Mouse (Mus musculus): ENCODE data around the gene Pam16. TPM values are rescaled to one million over a fixed set of nuclear protein-coding genes. Genes with fewer than 3 reads are reported as not detected.
A peak's percentile ranks its signal among the peaks of the same experiment; 100 is the strongest.

The Pam16 gene
- polyA plus RNA-seq, 1 experiment from 2014 or later, result 91.4 TPM

GRCm38 (mm10) chr16:4633661-4634060 lies 8.9 kb upstream of the Pam16 start:
- Histone ChIP-seq H3K4me2 (ENCODE audit: low read depth, low read length, severe bottlenecking) (no peak overlapping the region), H3K9me3 (ENCODE audit: control insufficient read depth, low read length) (no peaks in the 10 kb centered on the region), H3K4me1 (replicated peaks; ENCODE audit: control insufficient read depth, insufficient read depth, low read length) (no peaks in the 10 kb centered on the region), H3K36me3 (ENCODE audit: control insufficient read depth, insufficient read depth, low read length) (no peaks in the 10 kb centered on the region), H3K9ac (ENCODE audit: low read length) (no peak overlapping the region), H3K4me3 (ENCODE audit: low read depth, low read length) (no peak overlapping the region), H3K27ac (ENCODE audit: low read depth, low read length) (no peak overlapping the region), H3K27me3 (ENCODE audit: control insufficient read depth, insufficient read depth, low read length) (no peaks in the 10 kb centered on the region)
- ATAC-seq (replicated peaks; ENCODE audit: low FRiP score) (no peak), DNase-seq (ENCODE audit: low spot score) (no peak)
- WGBS, result 91% methylated on average over 3 of the region's 3 CpGs

- Histone ChIP-seq H3K27ac (ENCODE audit: low read depth, low read length) (no peak overlapping the region), H3K4me3 (ENCODE audit: low read depth, low read length) (no peak overlapping the region), H3K27me3 (ENCODE audit: control insufficient read depth, insufficient read depth, low read length) (no peaks in the 10 kb centered on the region), H3K9ac (ENCODE audit: low read length) (no peak overlapping the region), H3K9me3 (ENCODE audit: control insufficient read depth, low read length) (no peaks in the 10 kb centered on the region), H3K4me1 (replicated peaks; ENCODE audit: control insufficient read depth, insufficient read depth, low read length) (no peaks in the 10 kb centered on the region), H3K36me3 (ENCODE audit: control insufficient read depth, insufficient read depth, low read length) (no peaks in the 10 kb centered on the region), H3K4me2 (ENCODE audit: low read depth, low read length, severe bottlenecking) (no peak overlapping the region)
- 38% methylated on average over 7 of the region's 7 CpGs for WGBS
- ATAC-seq (replicated peaks; ENCODE audit: low FRiP score) (no peak), DNase-seq (ENCODE audit: low spot score) (no peak)
These were observed 7.3 kb upstream of the Pam16 start for GRCm38 (mm10) chr16:4632050-4632449.

DNA sequence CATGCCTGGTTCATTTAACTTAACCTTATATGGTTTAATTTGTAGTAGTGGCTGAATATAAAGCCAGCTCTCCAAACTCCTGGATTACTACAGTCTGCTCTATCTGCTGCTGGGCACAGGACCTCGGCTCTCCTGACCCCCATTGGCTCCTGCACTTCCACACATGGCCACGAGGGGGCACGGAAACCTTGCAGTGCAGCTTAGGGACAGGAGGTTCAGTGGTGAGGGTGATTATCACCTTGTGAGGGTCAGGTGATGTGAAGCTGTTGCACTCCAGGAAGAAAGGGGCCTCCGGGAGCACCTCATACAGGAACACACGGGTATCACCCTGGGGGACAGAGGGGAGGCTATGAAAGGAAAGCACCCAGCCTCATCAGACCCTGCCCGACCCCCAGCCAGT lies 5.2 kb upstream of the Pam16 start:
- WGBS, result 26% methylated on average over 6 of the region's 6 CpGs
- Histone ChIP-seq H3K9ac (ENCODE audit: low read length) (no peak overlapping the region), H3K4me2 (ENCODE audit: low read depth, low read length, severe bottlenecking) (no peak overlapping the region), H3K4me3 (ENCODE audit: low read depth, low read length) (no peak overlapping the region), H3K9me3 (ENCODE audit: control insufficient read depth, low read length) (no peaks in the 10 kb centered on the region), H3K4me1 (replicated peaks; ENCODE audit: control insufficient read depth, insufficient read depth, low read length) (peaks cover 2% of the 10 kb centered on the region; the same call in 1 of the 2 replicates), H3K27ac (ENCODE audit: low read depth, low read length) (no peak overlapping the region), H3K27me3 (ENCODE audit: control insufficient read depth, insufficient read depth, low read length) (no peaks in the 10 kb centered on the region), H3K36me3 (ENCODE audit: control insufficient read depth, insufficient read depth, low read length) (no peaks in the 10 kb centered on the region)
- peak; percentile 59; the same call in 1 of the 2 replicates for ATAC-seq (replicated peaks; ENCODE audit: low FRiP score)
- DNase-seq (ENCODE audit: low spot score), result peak; percentile 91

GRCm38 (mm10) chr16:4628898-4629419 lies 4.2 kb upstream of the Pam16 start:
- peaks cover 2% of the 10 kb centered on the region; the same call in 1 of the 2 replicates for H3K4me1 ChIP-seq (replicated peaks; ENCODE audit: control insufficient read depth, insufficient read depth, low read length)
- no peaks in the 10 kb centered on the region for H3K36me3 ChIP-seq (ENCODE audit: control insufficient read depth, insufficient read depth, low read length)
- H3K27me3 ChIP-seq (ENCODE audit: control insufficient read depth, insufficient read depth, low read length), result no peaks in the 10 kb centered on the region
- ATAC-seq (replicated peaks; ENCODE audit: low FRiP score) (no peak), DNase-seq (ENCODE audit: low spot score) (no peak)
- H3K9me3 ChIP-seq (ENCODE audit: control insufficient read depth, low read length), result no peaks in the 10 kb centered on the region
- H3K4me3 ChIP-seq (ENCODE audit: low read depth, low read length), result no peak overlapping the region
- no peak overlapping the region for H3K4me2 ChIP-seq (ENCODE audit: low read depth, low read length, severe bottlenecking)
- no peak overlapping the region for H3K9ac ChIP-seq (ENCODE audit: low read length)
- 92% methylated on average over 9 of the region's 9 CpGs for WGBS
- no peak overlapping the region for H3K27ac ChIP-seq (ENCODE audit: low read depth, low read length)

- Histone ChIP-seq H3K9ac (ENCODE audit: low read length) (no peak overlapping the region), H3K36me3 (ENCODE audit: control insufficient read depth, insufficient read depth, low read length) (no peaks in the 10 kb centered on the region), H3K9me3 (ENCODE audit: control insufficient read depth, low read length) (no peaks in the 10 kb centered on the region), H3K27ac (ENCODE audit: low read depth, low read length) (no peak overlapping the region), H3K4me2 (ENCODE audit: low read depth, low read length, severe bottlenecking) (no peak overlapping the region), H3K4me3 (ENCODE audit: low read depth, low read length) (no peak overlapping the region), H3K27me3 (ENCODE audit: control insufficient read depth, insufficient read depth, low read length) (no peaks in the 10 kb centered on the region), H3K4me1 (replicated peaks; ENCODE audit: control insufficient read depth, insufficient read depth, low read length) (peaks cover 6% of the 10 kb centered on the region; the same call in 1 of the 2 replicates)
- 86% methylated on average over 6 of the region's 6 CpGs for WGBS
- DNase-seq (ENCODE audit: low spot score), result no peak
- ATAC-seq (replicated peaks; ENCODE audit: low FRiP score), result no peak
These were observed 2.3 kb upstream of the Pam16 start for GRCm38 (mm10) chr16:4627105-4627504.

GRCm38 (mm10) chr16:4624074-4624473 lies 714 bp downstream of the Pam16 start:
- WGBS, result 17% methylated on average over 9 of the region's 9 CpGs
- ATAC-seq (replicated peaks; ENCODE audit: low FRiP score), result no peak

DNA sequence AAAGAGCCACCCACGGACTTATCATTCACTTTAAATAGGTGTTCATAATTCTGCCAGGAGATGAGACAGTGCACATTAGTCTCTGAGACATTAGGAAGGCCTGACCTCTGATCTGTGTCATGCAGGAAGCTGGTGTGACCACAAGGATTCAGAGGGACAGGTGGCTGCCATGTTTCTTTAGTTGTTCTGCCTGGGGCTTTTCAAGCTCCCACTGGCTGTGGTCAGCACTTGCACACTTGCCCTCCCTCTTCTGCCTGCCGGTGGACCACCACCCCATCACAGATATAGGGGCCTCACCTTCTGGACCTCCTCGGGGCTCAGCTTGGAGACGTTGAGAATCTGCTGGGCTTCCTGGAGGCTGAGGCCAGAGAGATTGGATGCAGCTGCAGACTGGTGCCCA lies 8.0 kb downstream of the Pam16 start:
- 89% methylated on average over 4 of the region's 4 CpGs for WGBS
- ATAC-seq (replicated peaks; ENCODE audit: low FRiP score), result no peak
- peaks cover 13% of the 10 kb centered on the region for H3K36me3 ChIP-seq (ENCODE audit: control insufficient read depth, insufficient read depth, low read length)

More at GRCm38 (mm10) chr16:4624074-4624473, 714 bp downstream of the Pam16 start:
- Histone ChIP-seq H3K4me1 (replicated peaks; ENCODE audit: control insufficient read depth, insufficient read depth, low read length) (peaks cover 6% of the 10 kb centered on the region; the same call in 1 of the 2 replicates), H3K4me2 (ENCODE audit: low read depth, low read length, severe bottlenecking) (peak overlapping the region; percentile 75), H3K27ac (ENCODE audit: low read depth, low read length) (peak overlapping the region; percentile 37; the same call in 1 of the 2 replicates), H3K9ac (ENCODE audit: low read length) (peak overlapping the region; percentile 80), H3K27me3 (ENCODE audit: control insufficient read depth, insufficient read depth, low read length) (no peaks in the 10 kb centered on the region), H3K4me3 (ENCODE audit: low read depth, low read length) (peak overlapping the region; percentile 73), H3K9me3 (ENCODE audit: control insufficient read depth, low read length) (no peaks in the 10 kb centered on the region), H3K36me3 (ENCODE audit: control insufficient read depth, insufficient read depth, low read length) (no peaks in the 10 kb centered on the region)
- no peak for DNase-seq (ENCODE audit: low spot score)

GRCm38 (mm10) chr16:4615297-4615696 lies 9.5 kb downstream of the Pam16 start:
- Histone ChIP-seq H3K27me3 (ENCODE audit: control insufficient read depth, insufficient read depth, low read length) (no peaks in the 10 kb centered on the region), H3K4me1 (replicated peaks; ENCODE audit: control insufficient read depth, insufficient read depth, low read length) (no peaks in the 10 kb centered on the region), H3K9me3 (ENCODE audit: control insufficient read depth, low read length) (no peaks in the 10 kb centered on the region), H3K27ac (ENCODE audit: low read depth, low read length) (no peak overlapping the region), H3K4me2 (ENCODE audit: low read depth, low read length, severe bottlenecking) (no peak overlapping the region), H3K36me3 (ENCODE audit: control insufficient read depth, insufficient read depth, low read length) (peaks cover 13% of the 10 kb centered on the region), H3K9ac (ENCODE audit: low read length) (no peak overlapping the region), H3K4me3 (ENCODE audit: low read depth, low read length) (no peak overlapping the region)
- DNase-seq (ENCODE audit: low spot score) (no peak), ATAC-seq (replicated peaks; ENCODE audit: low FRiP score) (no peak)
- WGBS, result 95% methylated on average over 1 of the region's 1 CpGs

More for the DNA sequence above, 8.0 kb downstream of the Pam16 start:
- H3K9ac ChIP-seq (ENCODE audit: low read length), result no peak overlapping the region
- H3K4me3 ChIP-seq (ENCODE audit: low read depth, low read length), result no peak overlapping the region
- no peaks in the 10 kb centered on the region for H3K9me3 ChIP-seq (ENCODE audit: control insufficient read depth, low read length)
- H3K27me3 ChIP-seq (ENCODE audit: control insufficient read depth, insufficient read depth, low read length), result no peaks in the 10 kb centered on the region
- H3K4me2 ChIP-seq (ENCODE audit: low read depth, low read length, severe bottlenecking), result no peak overlapping the region
- no peaks in the 10 kb centered on the region for H3K4me1 ChIP-seq (replicated peaks; ENCODE audit: control insufficient read depth, insufficient read depth, low read length)
- no peak overlapping the region for H3K27ac ChIP-seq (ENCODE audit: low read depth, low read length)
- DNase-seq (ENCODE audit: low spot score), result no peak

DNA sequence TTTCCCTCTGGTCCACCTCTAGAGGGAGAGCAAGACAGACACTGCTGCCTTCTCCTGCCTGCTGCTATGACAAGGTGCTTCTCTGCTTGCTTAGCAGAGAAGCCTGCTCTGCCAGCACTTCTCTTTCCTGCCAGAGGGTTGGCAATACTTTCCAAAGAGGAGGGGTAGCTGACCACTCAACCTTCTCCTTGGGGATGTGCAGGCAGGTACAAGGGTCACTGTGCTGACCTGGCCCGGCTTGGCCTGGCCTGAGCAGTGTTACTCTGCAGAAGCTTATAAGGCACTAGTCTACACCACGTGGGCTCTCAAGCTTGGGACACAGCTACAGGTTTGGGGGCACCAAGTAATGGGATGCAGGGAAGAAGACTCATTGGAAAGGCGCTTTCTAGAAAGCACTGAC lies 10.1 kb downstream of the Pam16 start:
- H3K9me3 ChIP-seq (ENCODE audit: control insufficient read depth, low read length), result no peaks in the 10 kb centered on the region
- no peak overlapping the region for H3K27ac ChIP-seq (ENCODE audit: low read depth, low read length)
- DNase-seq (ENCODE audit: low spot score), result no peak
- 86% methylated on average over 3 of the region's 3 CpGs for WGBS
- peaks cover 13% of the 10 kb centered on the region for H3K36me3 ChIP-seq (ENCODE audit: control insufficient read depth, insufficient read depth, low read length)
- H3K4me1 ChIP-seq (replicated peaks; ENCODE audit: control insufficient read depth, insufficient read depth, low read length), result no peaks in the 10 kb centered on the region
- no peak for ATAC-seq (replicated peaks; ENCODE audit: low FRiP score)
- no peak overlapping the region for H3K4me2 ChIP-seq (ENCODE audit: low read depth, low read length, severe bottlenecking)
- H3K4me3 ChIP-seq (ENCODE audit: low read depth, low read length), result no peak overlapping the region
- H3K9ac ChIP-seq (ENCODE audit: low read length), result no peak overlapping the region
- H3K27me3 ChIP-seq (ENCODE audit: control insufficient read depth, insufficient read depth, low read length), result no peaks in the 10 kb centered on the region

All from forebrain, embryonic 11.5 days (tissue).